Mouse (Mus musculus) CH12.LX (cell line): ENCODE measurements around the gene Atp10a. TPM values are rescaled to one million over a fixed set of nuclear protein-coding genes. Genes with fewer than 3 reads are reported as not detected.

Experiments
- DNase-seq: peaks from one replicate; pipeline ENCODE4 v3.0.0-alpha.2; 2013; ENCODE audit errors: extremely low read depth
- H3K27ac ChIP-seq: 2 replicates; pipeline ENCODE4 v1.5.1; 2012; ENCODE audit warnings: low read depth, mild to moderate bottlenecking, control low read depth, moderate library complexity; ENCODE audit not compliant: insufficient read depth
- H3K27me3 ChIP-seq: replicated peaks from 2 replicates; pipeline ENCODE3; 2012; ENCODE audit warnings: inconsistent platforms
- H3K36me3 ChIP-seq, 2 experiments: replicated peaks in 1 of 2; 2 replicates each; pipeline versions ENCODE3 to v1.6.1; 2012; ENCODE audit warnings: inconsistent platforms in 1 of 2, low read length in 1 of 2, mild to moderate bottlenecking in 1 of 2, mixed read lengths in 1 of 2, moderate library complexity in 1 of 2; ENCODE audit not compliant: control insufficient read depth in 1 of 2, insufficient read depth in 1 of 2
- H3K4me1 ChIP-seq, 2 experiments: 2 replicates each; pipeline ENCODE4 v1.6.1; 2012; ENCODE audit warnings: inconsistent platforms in 1 of 2, moderate library complexity in 1 of 2; ENCODE audit not compliant: insufficient read depth in 2 of 2, control insufficient read depth in 1 of 2
- H3K4me2 ChIP-seq: 2 replicates; pipeline ENCODE4 v1.6.1; 2012; ENCODE audit warnings: low read depth, mild to moderate bottlenecking, control low read depth; ENCODE audit not compliant: poor library complexity, insufficient read depth, severe bottlenecking
- H3K4me3 ChIP-seq, 3 experiments: fragments of 150-350 bp in 1 of 3; sonication (generic) in 1 of 3; replicated peaks in 1 of 3; 2 replicates each; pipeline versions ENCODE3 to v1.5.1; 2011 to 2012; ENCODE audit warnings: low read depth in 2 of 3, low read length in 2 of 3, mild to moderate bottlenecking in 2 of 3, moderate library complexity in 2 of 3, control low read depth in 1 of 3, improper control_type of control experiment in 1 of 3, inconsistent platforms in 1 of 3, mixed read lengths in 1 of 3; ENCODE audit not compliant: poor library complexity in 1 of 3
- H3K79me2 ChIP-seq: replicated peaks from 2 replicates; pipeline ENCODE4 v1.6.1; 2012; ENCODE audit warnings: mild to moderate bottlenecking, moderate library complexity; ENCODE audit not compliant: control insufficient read depth, poor library complexity, insufficient read depth, severe bottlenecking; ENCODE audit errors: extremely low read depth
- H3K9ac ChIP-seq: 2 replicates; pipeline ENCODE4 v1.6.1; 2012; ENCODE audit warnings: low read depth, mild to moderate bottlenecking, control low read depth, moderate library complexity; ENCODE audit not compliant: insufficient read depth
- H3K9me3 ChIP-seq: replicated peaks from 2 replicates; pipeline ENCODE3; 2012; ENCODE audit warnings: low read length, inconsistent platforms, mixed read lengths
- CHD1 ChIP-seq: IDR thresholded peaks from 2 replicates; pipeline ENCODE4 v1.6.1; 2012; ENCODE audit warnings: low read depth, low read length, improper control_type of control experiment, inconsistent platforms
- CHD2 ChIP-seq: IDR thresholded peaks from 2 replicates; pipeline ENCODE4 v1.6.1; 2011; ENCODE audit warnings: low read length, improper control_type of control experiment
- ETS1 ChIP-seq: conservative IDR thresholded peaks from 2 replicates; pipeline ENCODE4 v1.6.1; 2012; ENCODE audit warnings: low read depth, mild to moderate bottlenecking, inconsistent platforms, low read length, improper control_type of control experiment, moderate library complexity
- IRF4 ChIP-seq: IDR thresholded peaks from 2 replicates; pipeline ENCODE4 v1.6.1; 2014; ENCODE audit warnings: low read depth, mild to moderate bottlenecking, inconsistent platforms, low read length, improper control_type of control experiment
- MAFK ChIP-seq: IDR thresholded peaks from 2 replicates; pipeline ENCODE4 v1.6.1; 2011; ENCODE audit warnings: low read length, improper control_type of control experiment; ENCODE audit not compliant: insufficient replicate concordance
- MAX ChIP-seq: IDR thresholded peaks from 2 replicates; pipeline ENCODE4 v1.6.1; 2011; ENCODE audit warnings: low read length, improper control_type of control experiment
- MAZ ChIP-seq: IDR thresholded peaks from 2 replicates; pipeline ENCODE4 v1.6.1; 2012; ENCODE audit warnings: low read depth, mild to moderate bottlenecking, inconsistent platforms, low read length, improper control_type of control experiment, moderate library complexity
- MEF2A ChIP-seq: IDR thresholded peaks from 2 replicates; pipeline ENCODE4 v1.6.1; 2014; ENCODE audit warnings: low read depth, mild to moderate bottlenecking, inconsistent platforms, low read length, improper control_type of control experiment, borderline replicate concordance
- MXI1 ChIP-seq: IDR thresholded peaks from 2 replicates; pipeline ENCODE4 v1.6.1; 2011; ENCODE audit warnings: mild to moderate bottlenecking, low read depth, low read length, improper control_type of control experiment
- RAD21 ChIP-seq: IDR thresholded peaks from 2 replicates; pipeline ENCODE4 v1.6.1; 2011; ENCODE audit warnings: low read depth, mild to moderate bottlenecking, low read length, improper control_type of control experiment, moderate library complexity
- SIN3A ChIP-seq: IDR thresholded peaks from 2 replicates; pipeline ENCODE4 v1.6.1; 2012; ENCODE audit warnings: low read length, improper control_type of control experiment, inconsistent platforms
- SMC3 ChIP-seq: IDR thresholded peaks from 2 replicates; pipeline ENCODE4 v1.6.1; 2011; ENCODE audit warnings: low read depth, low read length, improper control_type of control experiment
- TBP ChIP-seq: conservative IDR thresholded peaks from 2 replicates; pipeline ENCODE4 v1.6.1; 2011; ENCODE audit warnings: low read depth, low read length, improper control_type of control experiment
- TCF12 ChIP-seq: IDR thresholded peaks from 2 replicates; pipeline ENCODE4 v1.6.1; 2014; ENCODE audit warnings: low read depth, mild to moderate bottlenecking, inconsistent platforms, low read length, improper control_type of control experiment
- USF2 ChIP-seq: conservative IDR thresholded peaks from 2 replicates; pipeline ENCODE4 v1.6.1; 2011; ENCODE audit warnings: low read depth, low read length, improper control_type of control experiment
- ZNF384 ChIP-seq: IDR thresholded peaks from 2 replicates; pipeline ENCODE4 v1.6.1; 2012; ENCODE audit warnings: low read depth, low read length, improper control_type of control experiment, inconsistent platforms
- dilution Hi-C: fragments of 300-500 bp; cut with MboI; formaldehyde crosslinking; loops from 2 replicates; pipeline ENCODE4 v1.14.3; 2020; ENCODE audit warnings: low sequenced_read_pairs; ENCODE audit not compliant: extremely low pct_unique_long_range_greater_than_20kb, extremely low pct_ligation_motif_present
- in situ Hi-C: fragments of 300-500 bp; cut with MboI; formaldehyde crosslinking; loops from 3 replicates; pipeline ENCODE4 v1.14.3; 2019; ENCODE audit warnings: low sequenced_read_pairs, low pct_ligation_motif_present, low pct_unique_long_range_greater_than_20kb, mixed read lengths
- polyA plus RNA-seq: library from polyadenylated mRNA; unstranded; fragments of >175 nt; gene quantifications from 2 replicates; pipeline ENCODE4 v1.2.1, GENCODE M21; 2012; ENCODE audit warnings: low read depth; ENCODE audit not compliant: insufficient read length
- total RNA-seq, 2 experiments: library from RNA; depleted of rRNA; stranded (reverse); fragments of 300-350 nt in 1 of 2; fragments of >200 nt in 1 of 2; gene quantifications; 2 replicates each; pipeline ENCODE4 v1.2.3; 2012 to 2014

Gene Atp10a
- total and polyA plus RNA-seq, 3 experiments = not detected

- Histone ChIP-seq H3K27me3 (no peaks in the 10 kb centered on the region), H3K79me2 (no peaks in the 10 kb centered on the region), H3K4me1 (no peaks in the 10 kb centered on the region), H3K4me3 (no peak overlapping the region), H3K9me3 (peaks cover 49% of the 10 kb centered on the region), H3K27ac (no peak overlapping the region), H3K4me2 (no peak overlapping the region), H3K36me3 (no peaks in the 10 kb centered on the region), H3K9ac (no peak overlapping the region)
- no peak for TF ChIP-seq USF2
- no peak for TF ChIP-seq MAZ
- TF ChIP-seq ZNF384 = no peak
- TF ChIP-seq MXI1 = no peak
- no peak for TF ChIP-seq SMC3
- TF ChIP-seq CHD1 = no peak
- in situ Hi-C loops = no loop called here
- no peak for DNase-seq
- dilution Hi-C loops = no loop called here
Observed at GRCm38 (mm10) chr7:58759265-58759664, 103.3 kb downstream of the Atp10a start.

GRCm38 (mm10) chr7:58767257-58767656, 111.3 kb downstream of the Atp10a start:
- Histone ChIP-seq H3K27ac (no peak overlapping the region), H3K27me3 (no peaks in the 10 kb centered on the region), H3K9me3 (peaks cover 62% of the 10 kb centered on the region), H3K36me3 (no peaks in the 10 kb centered on the region), H3K4me3 (no peak overlapping the region), H3K4me2 (no peak overlapping the region), H3K9ac (no peak overlapping the region), H3K79me2 (no peaks in the 10 kb centered on the region), H3K4me1 (no peaks in the 10 kb centered on the region)
- dilution Hi-C loops = no loop called here
- DNase-seq = no peak
- no peak for TF ChIP-seq TCF12
- TF ChIP-seq SIN3A = no peak
- no peak for TF ChIP-seq CHD2
- no peak for TF ChIP-seq IRF4
- TF ChIP-seq TBP = no peak
- no peak for TF ChIP-seq MAX
- no peak for TF ChIP-seq MAFK
- no peak for TF ChIP-seq ZNF384
- TF ChIP-seq MEF2A = no peak
- no peak for TF ChIP-seq RAD21
- in situ Hi-C loops = no loop called here

GRCm38 (mm10) chr7:58768253-58768652, 112.3 kb downstream of the Atp10a start:
- no peak for TF ChIP-seq MAX
- TF ChIP-seq ETS1 = no peak
- TF ChIP-seq, all 38 proteins: peak for 0
- in situ Hi-C loops = no loop called here

More at GRCm38 (mm10) chr7:58768253-58768652, 112.3 kb downstream of the Atp10a start:
- no peaks in the 10 kb centered on the region for H3K4me1 ChIP-seq
- no peak overlapping the region for H3K4me2 ChIP-seq
- dilution Hi-C loops = no loop called here
- no peak for DNase-seq
- no peak overlapping the region for H3K9ac ChIP-seq
- H3K27me3 ChIP-seq = no peaks in the 10 kb centered on the region
- peaks cover 61% of the 10 kb centered on the region for H3K9me3 ChIP-seq
- H3K36me3 ChIP-seq = no peaks in the 10 kb centered on the region
- no peaks in the 10 kb centered on the region for H3K79me2 ChIP-seq
- no peak overlapping the region for H3K27ac ChIP-seq
- no peak overlapping the region for H3K4me3 ChIP-seq
